In genomic region chr7:68009635-68010034, GRCm38 (mm10) we compare ENCODE assay signal across 17 mouse cellular contexts. TPM values are rescaled to one million over a fixed set of nuclear protein-coding genes. Genes with fewer than 3 reads are reported as not detected.
A peak's percentile ranks its signal among the peaks of the same experiment; 100 is the strongest.
DNase-seq lines count a peak whose midpoint lies in the region; ATAC-seq and TF ChIP-seq lines count a peak whose summit lies in the region.
"Had no signal": no experiment of that assay in that cellular context is flagged by ENCODE, and none has a peak within 500 bp of the region (broad histone marks: within the 10 kb centered on the region; RNA-seq: fewer than 3 reads in every experiment).

No protein-coding gene starts in this region.

- H3K4me3 ChIP-seq in heart, embryonic 10.5 days = no peak overlapping the region
- no peak overlapping the region for H3K4me3 ChIP-seq in layer of hippocampus, adult 2 months
- no peak overlapping the region for H3K4me3 ChIP-seq in liver, postnatal 0 days (ENCODE audit: low read depth, low read length)
- no peak overlapping the region for H3K4me3 ChIP-seq in limb, embryonic 10.5 days
- H3K4me3 ChIP-seq: megakaryocyte, embryonic 14.5 days had no signal

- no peaks in the 10 kb centered on the region for H3K27me3 ChIP-seq in heart, embryonic 10.5 days (ENCODE audit: insufficient read depth, poor library complexity, severe bottlenecking)
- no peaks in the 10 kb centered on the region for H3K27me3 ChIP-seq in liver, postnatal 0 days (ENCODE audit: insufficient read depth, low read length)
- no peaks in the 10 kb centered on the region for H3K27me3 ChIP-seq in limb, embryonic 10.5 days (ENCODE audit: low read depth, poor library complexity, severe bottlenecking)
- H3K27me3 ChIP-seq: megakaryocyte, embryonic 14.5 days had no signal

- no peak for DNase-seq in heart, embryonic 10.5 days (ENCODE audit: low spot score)
- DNase-seq in heart, postnatal 36 days = no peak
- no peak for DNase-seq in layer of hippocampus, adult 2 months (ENCODE audit: low spot score in 2 of 2)
- DNase-seq in layer of hippocampus, adult 9-10 months (ENCODE audit: low spot score) = no peak
- peak; percentile 44 for DNase-seq in c-Kit-positive CD71-positive TER-119-positive erythroid progenitor cells, embryonic 14.5 days (ENCODE audit: low spot score)
- DNase-seq in liver, postnatal 0 days = no peak
- DNase-seq in limb, embryonic 10.5 days (ENCODE audit: low spot score) = no peak
- DNase-seq: cerebellum, adult 2 months; gastrocnemius, postnatal 25 days; kidney, adult 9 months; lung, adult 18-20 months; right cerebral cortex, postnatal 14 days had no signal

- H3K27ac ChIP-seq in heart, embryonic 10.5 days = peak overlapping the region; percentile 88
- no peak overlapping the region for H3K27ac ChIP-seq in layer of hippocampus, adult 2 months
- no peak overlapping the region for H3K27ac ChIP-seq in liver, postnatal 0 days (ENCODE audit: low read depth)
- H3K27ac ChIP-seq in limb, embryonic 10.5 days = no peak overlapping the region

- H3K36me3 ChIP-seq in heart, embryonic 10.5 days = peaks cover 33% of the 10 kb centered on the region
- no peaks in the 10 kb centered on the region for H3K36me3 ChIP-seq in liver, postnatal 0 days (replicated peaks; ENCODE audit: insufficient read depth, low read length)
- H3K36me3 ChIP-seq in limb, embryonic 10.5 days = peaks cover 86% of the 10 kb centered on the region
- H3K36me3 ChIP-seq: G1E had no signal

- peaks cover 72% of the 10 kb centered on the region for H3K4me1 ChIP-seq in heart, embryonic 10.5 days
- peaks cover 22% of the 10 kb centered on the region for H3K4me1 ChIP-seq in liver, postnatal 0 days (ENCODE audit: insufficient read depth)
- H3K4me1 ChIP-seq in limb, embryonic 10.5 days = peaks cover 26% of the 10 kb centered on the region

- no peak overlapping the region for H3K9ac ChIP-seq in liver, postnatal 0 days (replicated peaks)

- WGBS in heart, embryonic 10.5 days = 54% methylated on average over 8 of the region's 8 CpGs
- WGBS in liver, postnatal 0 days (ENCODE audit: insufficient replicate concordance) = 56% methylated on average over 8 of the region's 8 CpGs
- WGBS in limb, embryonic 10.5 days = 66% methylated on average over 8 of the region's 8 CpGs

- TF ChIP-seq EP300 in liver, postnatal 0 days (IDR thresholded peaks at IDR 0.05; ENCODE audit: low read depth) = peak; percentile 75

- peak; percentile 22; the same call in 1 of the 2 replicates for TF ChIP-seq CTCF in layer of hippocampus, adult 2 months (conservative IDR thresholded peaks at IDR 0.05)
- peak; percentile 17; the same call in 1 of the 2 replicates for TF ChIP-seq CTCF in liver, postnatal 0 days (IDR thresholded peaks at IDR 0.05; ENCODE audit: low read depth)

- ATAC-seq in liver, postnatal 0 days = peak; percentile 52
- no peak; the same call in 1 of the 2 replicates for ATAC-seq in erythroid progenitor cell, adult 5-6 weeks (replicated peaks; ENCODE audit: low FRiP score, poor library complexity, severe bottlenecking)
- ATAC-seq: forebrain, embryonic 16.5 days; hindbrain, embryonic 16.5 days had no signal

- no peaks in the 10 kb centered on the region for H3K9me3 ChIP-seq in heart, embryonic 10.5 days
- no peaks in the 10 kb centered on the region for H3K9me3 ChIP-seq in liver, postnatal 0 days (ENCODE audit: low read length)
- no peaks in the 10 kb centered on the region for H3K9me3 ChIP-seq in limb, embryonic 10.5 days (replicated peaks)
- H3K9me3 ChIP-seq: megakaryocyte, embryonic 14.5 days had no signal

- no peak overlapping the region for H3K4me2 ChIP-seq in liver, postnatal 0 days (ENCODE audit: low read depth, low read length)

- intact Hi-C loops in heart, postnatal 36 days (cut with DNase I) = no loop called here

RNA-seq across cellular contexts. Expression of gene Igf1r, which starts 57.0 kb away (rescaled TPM):
- polyA plus RNA-seq in heart, embryonic 10.5 days (2016; fragmentation: Nextera tagmentation; extraction: Ambion mirVana) = 17.2 and 24.9 TPM in 2 replicates
- total RNA-seq in heart, postnatal 36 days (2021) = 10 to 100 TPM; 15.4 to 21.1 TPM
- total RNA-seq in layer of hippocampus, adult 2 months (2021) = 10 to 100 TPM; 47.5 to 47.8 TPM
- polyA plus RNA-seq in liver, postnatal 0 days (2015; fragmentation: Nextera tagmentation; extraction: Ambion mirVana) = 2.7 and 2.9 TPM in 2 replicates
- 17.3 and 28.1 TPM in 2 replicates for total RNA-seq in erythroid progenitor cell, adult 5-6 weeks (2015; ENCODE audit: low replicate concordance)
- total RNA-seq in erythroid progenitor cell, adult 5-6 weeks (2017; ENCODE audit: low replicate concordance) = 16.8 and 18.1 TPM in 2 replicates
- 21.8 and 27.9 TPM in 2 replicates for polyA plus RNA-seq in limb, embryonic 10.5 days (2016; fragmentation: Nextera tagmentation; extraction: Ambion mirVana)
